Comparison of ENCODE assay signal across 9 mouse cellular contexts in the genomic region with DNA sequence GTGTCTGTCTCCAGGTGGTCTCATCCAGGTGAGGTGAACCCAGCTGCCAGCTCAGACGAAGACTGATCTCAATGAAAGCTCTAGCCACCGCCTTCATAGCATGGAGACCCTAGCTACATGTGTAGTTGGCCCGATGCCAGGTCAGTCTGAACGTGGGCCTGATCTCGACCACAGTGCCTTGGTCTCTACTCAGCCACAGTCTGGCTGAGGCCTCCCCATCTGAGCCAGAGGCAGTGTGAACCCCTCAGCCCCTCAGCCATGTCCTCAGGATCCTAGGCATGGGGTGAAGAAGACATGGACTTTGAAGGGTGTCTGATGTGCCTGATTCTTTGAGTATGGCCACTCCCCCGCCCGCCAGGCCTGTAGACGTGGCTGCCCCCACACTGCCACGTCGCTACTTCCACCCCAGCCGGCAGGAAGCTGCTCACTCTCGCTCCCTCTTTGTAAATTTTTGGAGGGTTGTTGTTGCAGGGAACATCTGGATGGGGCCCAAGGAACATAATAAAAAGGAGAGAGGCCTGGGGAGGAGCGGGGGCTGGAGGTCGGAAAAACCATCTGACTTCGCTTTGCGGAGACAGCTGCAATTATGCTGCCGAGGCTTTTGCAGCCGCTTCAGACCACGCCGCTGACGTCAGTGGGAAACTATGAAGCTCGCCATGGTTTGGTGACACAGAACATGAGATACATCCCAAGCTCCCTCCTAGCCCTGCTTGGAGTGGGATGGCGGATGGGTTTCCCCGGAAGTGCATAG.
DNase-seq lines count a peak whose midpoint lies in the region; ATAC-seq lines count a peak whose summit lies in the region.
"Had no signal": no experiment of that assay in that cellular context is flagged by ENCODE, and none has a peak within 500 bp of the region (broad histone marks: within the 10 kb centered on the region; RNA-seq: fewer than 3 reads in every experiment).

No protein-coding gene starts in this region.

- peak; percentile 41 for DNase-seq in midbrain, embryonic 11.5 days (ENCODE audit: low spot score, missing footprints)
- DNase-seq in heart, adult 18-20 months, result peak; percentile 77 to 90
- peak; percentile 90 for DNase-seq in kidney, postnatal 10 days
- peak; percentile 42 for DNase-seq in ovary, postnatal 36 days (ENCODE audit: low spot score)
- no peak for DNase-seq in right cerebral cortex, postnatal 14 days
- no peak for DNase-seq in frontal cortex, postnatal 14 days (ENCODE audit: low spot score in 2 of 2)
- no peak for DNase-seq in thymus, postnatal 25 days

- H3K27ac ChIP-seq in midbrain, embryonic 11.5 days (ENCODE audit: low read depth, low read length), result no peak overlapping the region
- no peak overlapping the region for H3K27ac ChIP-seq in midbrain, embryonic 13.5 days
- H3K27ac ChIP-seq: liver, embryonic 15.5 days had no signal

- ATAC-seq in midbrain, embryonic 11.5 days (ENCODE audit: low FRiP score), result no peak
- no peak for ATAC-seq in midbrain, embryonic 13.5 days

- 84% methylated on average over 24 of the region's 24 CpGs for WGBS in midbrain, embryonic 11.5 days
- WGBS in midbrain, embryonic 13.5 days, result 82% methylated on average over 24 of the region's 24 CpGs

- no peak overlapping the region for H3K4me3 ChIP-seq in midbrain, embryonic 11.5 days (ENCODE audit: low read depth, low read length)
- H3K4me3 ChIP-seq in midbrain, embryonic 13.5 days (replicated peaks), result no peak overlapping the region
- H3K4me3 ChIP-seq: liver, embryonic 15.5 days had no signal

- no peak overlapping the region for H3K4me2 ChIP-seq in midbrain, embryonic 11.5 days
- no peak overlapping the region for H3K4me2 ChIP-seq in midbrain, embryonic 13.5 days (replicated peaks)
- H3K4me2 ChIP-seq: liver, embryonic 15.5 days had no signal

- no peaks in the 10 kb centered on the region for H3K27me3 ChIP-seq in midbrain, embryonic 11.5 days (ENCODE audit: control insufficient read depth, insufficient read depth, low read length)
- H3K27me3 ChIP-seq in midbrain, embryonic 13.5 days, result peaks cover 6% of the 10 kb centered on the region; the same call in 1 of the 2 replicates

- no peaks in the 10 kb centered on the region for H3K9me3 ChIP-seq in midbrain, embryonic 11.5 days (ENCODE audit: control insufficient read depth, low read length)
- no peaks in the 10 kb centered on the region for H3K9me3 ChIP-seq in midbrain, embryonic 13.5 days
- H3K9me3 ChIP-seq: liver, embryonic 15.5 days had no signal

- H3K36me3 ChIP-seq in midbrain, embryonic 11.5 days (ENCODE audit: control insufficient read depth, insufficient read depth, low read length), result no peaks in the 10 kb centered on the region
- H3K36me3 ChIP-seq in midbrain, embryonic 13.5 days, result no peaks in the 10 kb centered on the region
- H3K36me3 ChIP-seq: liver, embryonic 15.5 days had no signal

- no peak overlapping the region for H3K9ac ChIP-seq in midbrain, embryonic 11.5 days (ENCODE audit: low read length)
- H3K9ac ChIP-seq in midbrain, embryonic 13.5 days (replicated peaks), result no peak overlapping the region
- H3K9ac ChIP-seq: liver, embryonic 15.5 days had no signal

- H3K4me1 ChIP-seq in midbrain, embryonic 11.5 days (ENCODE audit: control insufficient read depth, insufficient read depth, low read length), result no peaks in the 10 kb centered on the region
- no peaks in the 10 kb centered on the region for H3K4me1 ChIP-seq in midbrain, embryonic 13.5 days (replicated peaks)

Comparison
In these comparisons a context has a peak if more than half of its experiments do, and no peak if none do; other contexts are left out.
1. DNase-seq: peak in midbrain, embryonic 11.5 days (single experiment), heart, adult 18-20 months (2 of 2), kidney, postnatal 10 days (single experiment) and ovary, postnatal 36 days (single experiment); none in right cerebral cortex, postnatal 14 days (single experiment), frontal cortex, postnatal 14 days (0 of 2) and thymus, postnatal 25 days (single experiment).